Mouse (Mus musculus): ENCODE measurements around the gene Gpatch3. TPM values are rescaled to one million over a fixed set of nuclear protein-coding genes. Genes with fewer than 3 reads are reported as not detected.

Gpatch3 gene
- polyA plus RNA-seq, 1 experiment from 2014 or later, result 9.9 TPM

DNA sequence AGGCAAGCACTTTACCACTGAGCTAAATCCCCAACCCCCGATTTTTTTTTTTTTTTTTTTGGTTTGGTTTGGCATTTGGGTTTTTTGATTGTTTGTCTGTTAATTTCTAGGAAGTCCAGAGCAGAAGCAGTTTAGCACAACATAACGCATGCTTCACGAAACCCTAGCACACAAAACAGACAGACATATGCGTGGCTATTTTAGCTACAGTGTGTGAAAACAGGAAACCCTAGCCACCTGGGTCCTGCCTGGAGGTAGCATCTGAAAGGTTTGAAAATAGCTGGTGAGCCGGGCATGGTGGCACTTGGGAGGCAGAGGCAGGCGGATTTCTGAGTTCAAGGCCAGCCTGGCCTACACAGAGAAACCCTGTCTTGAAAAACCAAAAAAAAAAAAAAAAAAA lies 21.5 kb downstream of the Gpatch3 start:
- 73% methylated on average over 6 of the region's 6 CpGs for WGBS
- Histone ChIP-seq H3K4me2 (no peak overlapping the region), H3K4me3 (no peak overlapping the region), H3K4me1 (peaks cover 19% of the 10 kb centered on the region), H3K27me3 (peaks cover 15% of the 10 kb centered on the region), H3K9me3 (no peaks in the 10 kb centered on the region), H3K27ac (no peak overlapping the region), H3K36me3 (peaks cover 12% of the 10 kb centered on the region), H3K9ac (no peak overlapping the region)
- no peak for ATAC-seq (ENCODE audit: borderline replicate concordance, extremely low read depth, low FRiP score, low TSS enrichment)

- Histone ChIP-seq H3K36me3 (no peaks in the 10 kb centered on the region; the same call in 1 of the 2 replicates), H3K4me3 (peak overlapping the region; percentile 45; the same call in 1 of the 2 replicates), H3K4me2 (peak overlapping the region; percentile 76; the same call in 1 of the 2 replicates), H3K9me3 (no peaks in the 10 kb centered on the region), H3K27ac (peak overlapping the region; percentile 65), H3K9ac (no peak overlapping the region), H3K4me1 (peaks cover 26% of the 10 kb centered on the region), H3K27me3 (peaks cover 33% of the 10 kb centered on the region)
- ATAC-seq (ENCODE audit: borderline replicate concordance, extremely low read depth, low FRiP score, low TSS enrichment), result no peak
- 21% methylated on average over 4 of the region's 4 CpGs for WGBS
Observed at GRCm38 (mm10) chr4:133598616-133599015, 24.1 kb downstream of the Gpatch3 start.

DNA sequence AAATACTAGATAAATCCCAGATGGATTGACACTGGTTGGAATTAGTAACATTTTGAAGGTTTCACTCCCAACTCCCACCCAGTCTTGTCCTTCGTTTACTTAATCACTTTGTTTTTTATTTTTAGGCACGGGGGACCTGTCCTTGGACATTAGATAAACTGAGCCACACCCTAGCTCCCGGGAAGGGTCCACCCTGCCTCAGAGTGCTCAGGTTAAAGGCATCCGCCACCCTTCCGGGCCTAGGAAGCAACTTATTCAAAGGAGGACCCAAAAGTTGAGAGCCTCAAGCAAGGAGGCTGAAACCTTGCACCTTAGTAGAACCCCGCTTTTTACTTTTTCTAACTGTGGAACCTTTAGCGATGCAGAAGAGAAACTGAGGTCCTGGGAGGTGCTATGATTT lies 24.6 kb downstream of the Gpatch3 start:
- peak overlapping the region; percentile 65 for H3K27ac ChIP-seq

DNA sequence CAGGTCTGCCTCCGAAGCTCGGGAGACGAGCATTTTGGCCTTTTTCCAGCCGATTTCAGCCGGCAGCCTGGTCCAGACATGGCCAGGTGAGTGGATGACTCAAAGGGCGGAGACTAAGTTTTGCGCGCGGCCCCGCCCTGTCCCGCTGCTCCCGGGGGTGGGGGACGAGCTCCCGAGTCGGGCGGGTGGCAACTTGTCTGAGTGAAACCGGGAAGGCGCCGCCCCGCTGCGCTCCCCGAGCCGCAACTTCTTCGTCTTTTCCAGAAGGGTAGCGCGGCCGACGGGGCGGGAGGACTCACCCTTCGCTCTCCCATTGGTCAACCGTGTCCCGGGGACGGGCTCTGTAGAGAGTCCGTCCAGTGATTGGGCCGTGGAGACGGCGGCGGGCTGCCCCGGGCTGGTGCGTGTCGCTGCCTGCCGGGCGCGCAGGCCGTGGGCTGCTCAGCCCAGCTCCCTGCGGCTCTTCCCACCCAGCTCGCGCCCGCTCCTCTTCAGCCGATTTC lies 25.1 kb downstream of the Gpatch3 start:
- no peaks in the 10 kb centered on the region for H3K9me3 ChIP-seq
- peak; percentile 96 for ATAC-seq (ENCODE audit: borderline replicate concordance, extremely low read depth, low FRiP score, low TSS enrichment)
- peak overlapping the region; percentile 65 for H3K27ac ChIP-seq
- under 1% methylated on average over 48 of the region's 50 CpGs for WGBS
- H3K27me3 ChIP-seq, result peaks cover 33% of the 10 kb centered on the region
- H3K4me3 ChIP-seq, result peak overlapping the region; percentile 45
- H3K9ac ChIP-seq, result peak overlapping the region; percentile 36
- peak overlapping the region; percentile 76 for H3K4me2 ChIP-seq
- H3K36me3 ChIP-seq, result peaks cover 7% of the 10 kb centered on the region; the same call in 1 of the 2 replicates
- peaks cover 26% of the 10 kb centered on the region for H3K4me1 ChIP-seq

More for the DNA sequence above, 24.6 kb downstream of the Gpatch3 start:
- Histone ChIP-seq H3K4me1 (peaks cover 26% of the 10 kb centered on the region), H3K9ac (peak overlapping the region; percentile 36), H3K27me3 (peaks cover 33% of the 10 kb centered on the region), H3K36me3 (peaks cover 4% of the 10 kb centered on the region; the same call in 1 of the 2 replicates), H3K4me3 (peak overlapping the region; percentile 45), H3K4me2 (peak overlapping the region; percentile 76), H3K9me3 (no peaks in the 10 kb centered on the region)
- ATAC-seq (ENCODE audit: borderline replicate concordance, extremely low read depth, low FRiP score, low TSS enrichment), result no peak
- 14% methylated on average over 7 of the region's 7 CpGs for WGBS

- peak overlapping the region; percentile 45 for H3K4me3 ChIP-seq
- H3K4me1 ChIP-seq, result peaks cover 29% of the 10 kb centered on the region
- peak overlapping the region; percentile 49; the same call in 1 of the 2 replicates for H3K27ac ChIP-seq
- H3K4me2 ChIP-seq, result peak overlapping the region; percentile 76
- peak overlapping the region; percentile 31; the same call in 1 of the 2 replicates for H3K9ac ChIP-seq
- H3K36me3 ChIP-seq, result peaks cover 7% of the 10 kb centered on the region; the same call in 1 of the 2 replicates
- ATAC-seq (ENCODE audit: borderline replicate concordance, extremely low read depth, low FRiP score, low TSS enrichment), result no peak
- 10% methylated on average over 9 of the region's 9 CpGs for WGBS
- peaks cover 33% of the 10 kb centered on the region for H3K27me3 ChIP-seq
- no peaks in the 10 kb centered on the region for H3K9me3 ChIP-seq
Observed at GRCm38 (mm10) chr4:133600306-133600705, 25.8 kb downstream of the Gpatch3 start.

GRCm38 (mm10) chr4:133601721-133602218 lies 27.2 kb downstream of the Gpatch3 start, which contains the start of gene Sfn:
Gene Sfn, minus strand, starts transcription at chr4:133602168.
- Histone ChIP-seq H3K9ac (peak within 1 kb of the TSS; percentile 33; the same call in 1 of the 2 replicates), H3K36me3 (peaks cover 7% of the 10 kb centered on the region; the same call in 1 of the 2 replicates), H3K4me2 (peak within 1 kb of the TSS; percentile 58), H3K27me3 (peaks cover 33% of the 10 kb centered on the region), H3K4me3 (peak within 1 kb of the TSS; percentile 33), H3K9me3 (no peaks in the 10 kb centered on the region), H3K4me1 (peaks cover 33% of the 10 kb centered on the region), H3K27ac (no peak within 1 kb of the TSS)
- WGBS, result 5% methylated on average over 16 of the region's 16 CpGs
- peak; percentile 64 for ATAC-seq (ENCODE audit: borderline replicate concordance, extremely low read depth, low FRiP score, low TSS enrichment)

- Histone ChIP-seq H3K4me3 (no peak overlapping the region), H3K4me1 (peaks cover 33% of the 10 kb centered on the region), H3K9me3 (no peaks in the 10 kb centered on the region), H3K27me3 (peaks cover 33% of the 10 kb centered on the region), H3K27ac (no peak overlapping the region), H3K4me2 (no peak overlapping the region), H3K9ac (no peak overlapping the region), H3K36me3 (peaks cover 7% of the 10 kb centered on the region; the same call in 1 of the 2 replicates)
- 77% methylated on average over 5 of the region's 5 CpGs for WGBS
- no peak for ATAC-seq (ENCODE audit: borderline replicate concordance, extremely low read depth, low FRiP score, low TSS enrichment)
Observed at GRCm38 (mm10) chr4:133603056-133603455, 28.5 kb downstream of the Gpatch3 start.

DNA sequence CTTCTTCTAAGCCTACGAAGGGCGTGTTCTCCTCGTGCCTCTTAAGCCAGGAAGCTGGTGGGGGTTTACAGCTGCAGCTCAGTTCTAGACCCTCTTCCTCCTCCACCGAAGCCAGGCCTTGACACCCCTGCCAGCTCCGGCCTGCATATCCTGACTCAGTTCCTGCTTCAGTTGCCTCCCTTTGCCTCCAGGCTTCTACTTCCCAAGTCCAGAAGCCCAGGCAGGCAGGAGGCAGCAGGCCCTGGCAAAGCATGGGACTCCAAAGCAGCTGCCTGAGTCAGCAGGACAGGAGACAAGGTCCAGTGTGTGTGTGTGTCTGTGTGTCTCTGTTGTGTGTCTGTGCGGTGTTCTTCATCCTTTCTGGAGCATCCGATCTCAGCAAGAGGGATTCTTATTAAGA lies 29.6 kb downstream of the Gpatch3 start:
- H3K4me2 ChIP-seq, result no peak overlapping the region
- H3K36me3 ChIP-seq, result peaks cover 10% of the 10 kb centered on the region; the same call in 1 of the 2 replicates
- H3K4me1 ChIP-seq, result peaks cover 22% of the 10 kb centered on the region
- no peaks in the 10 kb centered on the region for H3K9me3 ChIP-seq
- no peak for ATAC-seq (ENCODE audit: borderline replicate concordance, extremely low read depth, low FRiP score, low TSS enrichment)
- no peak overlapping the region for H3K9ac ChIP-seq
- 86% methylated on average over 7 of the region's 7 CpGs for WGBS
- H3K27ac ChIP-seq, result no peak overlapping the region
- peaks cover 31% of the 10 kb centered on the region for H3K27me3 ChIP-seq
- H3K4me3 ChIP-seq, result no peak overlapping the region

- Histone ChIP-seq H3K4me2 (no peak overlapping the region), H3K36me3 (peaks cover 10% of the 10 kb centered on the region; the same call in 1 of the 2 replicates), H3K27ac (peak overlapping the region; percentile 72), H3K9ac (no peak overlapping the region), H3K9me3 (no peaks in the 10 kb centered on the region), H3K4me3 (no peak overlapping the region), H3K27me3 (peaks cover 26% of the 10 kb centered on the region), H3K4me1 (peaks cover 19% of the 10 kb centered on the region)
- WGBS, result 67% methylated on average over 6 of the region's 6 CpGs
- ATAC-seq (ENCODE audit: borderline replicate concordance, extremely low read depth, low FRiP score, low TSS enrichment), result no peak
Observed at GRCm38 (mm10) chr4:133604856-133605255, 30.3 kb downstream of the Gpatch3 start.

DNA sequence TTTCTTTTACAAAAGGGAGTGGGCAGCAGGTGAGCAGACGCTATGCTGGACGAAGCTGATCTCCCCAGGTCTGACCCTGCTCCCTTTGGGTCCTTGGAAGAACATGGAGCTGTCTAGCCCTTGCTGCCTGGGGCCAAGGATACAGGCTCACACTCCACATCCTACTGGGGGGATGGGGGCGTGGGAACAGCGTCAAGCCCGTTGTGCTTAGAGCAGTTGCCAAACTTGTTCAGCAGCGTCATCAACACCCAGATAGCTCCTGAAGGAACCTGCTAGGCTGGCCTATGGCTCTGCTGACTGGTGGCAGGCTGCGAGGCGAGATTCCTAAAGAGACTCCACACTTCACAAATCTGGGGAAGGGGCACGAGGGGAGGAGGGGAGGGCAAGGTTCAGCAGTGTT lies 30.8 kb downstream of the Gpatch3 start:
- ATAC-seq (ENCODE audit: borderline replicate concordance, extremely low read depth, low FRiP score, low TSS enrichment), result peak; percentile 13; the same call in 1 of the 2 replicates
- Histone ChIP-seq H3K4me2 (no peak overlapping the region), H3K36me3 (peaks cover 10% of the 10 kb centered on the region; the same call in 1 of the 2 replicates), H3K4me1 (peaks cover 14% of the 10 kb centered on the region), H3K9ac (no peak overlapping the region), H3K27ac (peak overlapping the region; percentile 72), H3K9me3 (no peaks in the 10 kb centered on the region), H3K4me3 (no peak overlapping the region), H3K27me3 (peaks cover 21% of the 10 kb centered on the region)
- 49% methylated on average over 9 of the region's 9 CpGs for WGBS

GRCm38 (mm10) chr4:133607284-133607683 lies 32.7 kb downstream of the Gpatch3 start:
- no peak overlapping the region for H3K4me2 ChIP-seq
- H3K9me3 ChIP-seq, result no peaks in the 10 kb centered on the region
- peaks cover 6% of the 10 kb centered on the region; the same call in 1 of the 2 replicates for H3K27me3 ChIP-seq
- no peak overlapping the region for H3K27ac ChIP-seq
- peaks cover 16% of the 10 kb centered on the region for H3K36me3 ChIP-seq
- H3K4me3 ChIP-seq, result no peak overlapping the region
- H3K9ac ChIP-seq, result no peak overlapping the region
- WGBS, result 72% methylated on average over 10 of the region's 10 CpGs
- H3K4me1 ChIP-seq, result peaks cover 7% of the 10 kb centered on the region
- no peak for ATAC-seq (ENCODE audit: borderline replicate concordance, extremely low read depth, low FRiP score, low TSS enrichment)

GRCm38 (mm10) chr4:133609719-133610118 lies 35.2 kb downstream of the Gpatch3 start:
- Histone ChIP-seq H3K27ac (no peak overlapping the region), H3K4me1 (peaks cover 9% of the 10 kb centered on the region), H3K9ac (no peak overlapping the region), H3K36me3 (peaks cover 21% of the 10 kb centered on the region), H3K9me3 (no peaks in the 10 kb centered on the region), H3K4me3 (no peak overlapping the region), H3K4me2 (no peak overlapping the region), H3K27me3 (no peaks in the 10 kb centered on the region)
- ATAC-seq (ENCODE audit: borderline replicate concordance, extremely low read depth, low FRiP score, low TSS enrichment), result no peak
- 16% methylated on average over 6 of the region's 6 CpGs for WGBS
